Mouse (Mus musculus) CH12.LX (cell line): ENCODE measurements around the gene Hps4. TPM values are rescaled to one million over a fixed set of nuclear protein-coding genes. Genes with fewer than 3 reads are reported as not detected.

Source experiments
- DNase-seq: peaks from one replicate; pipeline ENCODE4 v3.0.0-alpha.2; 2013; ENCODE audit errors: extremely low read depth
- H3K27ac ChIP-seq: 2 replicates; pipeline ENCODE4 v1.5.1; 2012; ENCODE audit warnings: low read depth, mild to moderate bottlenecking, control low read depth, moderate library complexity; ENCODE audit not compliant: insufficient read depth
- H3K27me3 ChIP-seq: replicated peaks from 2 replicates; pipeline ENCODE3; 2012; ENCODE audit warnings: inconsistent platforms
- H3K36me3 ChIP-seq, 2 experiments: replicated peaks in 1 of 2; 2 replicates each; pipeline versions ENCODE3 to v1.6.1; 2012; ENCODE audit warnings: inconsistent platforms in 1 of 2, low read length in 1 of 2, mild to moderate bottlenecking in 1 of 2, mixed read lengths in 1 of 2, moderate library complexity in 1 of 2; ENCODE audit not compliant: control insufficient read depth in 1 of 2, insufficient read depth in 1 of 2
- H3K4me1 ChIP-seq, 2 experiments: 2 replicates each; pipeline ENCODE4 v1.6.1; 2012; ENCODE audit warnings: inconsistent platforms in 1 of 2, moderate library complexity in 1 of 2; ENCODE audit not compliant: insufficient read depth in 2 of 2, control insufficient read depth in 1 of 2
- H3K4me2 ChIP-seq: 2 replicates; pipeline ENCODE4 v1.6.1; 2012; ENCODE audit warnings: low read depth, mild to moderate bottlenecking, control low read depth; ENCODE audit not compliant: poor library complexity, insufficient read depth, severe bottlenecking
- H3K4me3 ChIP-seq, 3 experiments: fragments of 150-350 bp in 1 of 3; sonication (generic) in 1 of 3; replicated peaks in 1 of 3; 2 replicates each; pipeline versions ENCODE3 to v1.5.1; 2011 to 2012; ENCODE audit warnings: low read depth in 2 of 3, low read length in 2 of 3, mild to moderate bottlenecking in 2 of 3, moderate library complexity in 2 of 3, control low read depth in 1 of 3, improper control_type of control experiment in 1 of 3, inconsistent platforms in 1 of 3, mixed read lengths in 1 of 3; ENCODE audit not compliant: poor library complexity in 1 of 3
- H3K79me2 ChIP-seq: replicated peaks from 2 replicates; pipeline ENCODE4 v1.6.1; 2012; ENCODE audit warnings: mild to moderate bottlenecking, moderate library complexity; ENCODE audit not compliant: control insufficient read depth, poor library complexity, insufficient read depth, severe bottlenecking; ENCODE audit errors: extremely low read depth
- H3K9ac ChIP-seq: 2 replicates; pipeline ENCODE4 v1.6.1; 2012; ENCODE audit warnings: low read depth, mild to moderate bottlenecking, control low read depth, moderate library complexity; ENCODE audit not compliant: insufficient read depth
- H3K9me3 ChIP-seq: replicated peaks from 2 replicates; pipeline ENCODE3; 2012; ENCODE audit warnings: low read length, inconsistent platforms, mixed read lengths
- BHLHE40 ChIP-seq: IDR thresholded peaks from 2 replicates; pipeline ENCODE4 v1.6.1; 2011; ENCODE audit warnings: mild to moderate bottlenecking, low read depth, low read length, improper control_type of control experiment
- CHD1 ChIP-seq: IDR thresholded peaks from 2 replicates; pipeline ENCODE4 v1.6.1; 2012; ENCODE audit warnings: low read depth, low read length, improper control_type of control experiment, inconsistent platforms
- CHD2 ChIP-seq: IDR thresholded peaks from 2 replicates; pipeline ENCODE4 v1.6.1; 2011; ENCODE audit warnings: low read length, improper control_type of control experiment
- CTCF ChIP-seq, 2 experiments: IDR thresholded peaks in 1 of 2; conservative IDR thresholded peaks in 1 of 2; 2 replicates each; pipeline ENCODE4 v1.5.1; 2011 to 2012; ENCODE audit warnings: low read depth in 2 of 2, low read length in 2 of 2, improper control_type of control experiment in 1 of 2, inconsistent platforms in 1 of 2, mild to moderate bottlenecking in 1 of 2, moderate library complexity in 1 of 2
- E2F4 ChIP-seq: IDR thresholded peaks from 2 replicates; pipeline ENCODE4 v1.6.1; 2011; ENCODE audit warnings: low read depth, low read length, improper control_type of control experiment; ENCODE audit not compliant: insufficient replicate concordance
- ELF1 ChIP-seq: IDR thresholded peaks from 2 replicates; pipeline ENCODE4 v1.6.1; 2014; ENCODE audit warnings: low read depth, mild to moderate bottlenecking, inconsistent platforms, low read length, improper control_type of control experiment
- EP300 ChIP-seq: IDR thresholded peaks from 2 replicates; pipeline ENCODE4 v1.6.1; 2011; ENCODE audit warnings: low read length, improper control_type of control experiment
- ETS1 ChIP-seq: conservative IDR thresholded peaks from 2 replicates; pipeline ENCODE4 v1.6.1; 2012; ENCODE audit warnings: low read depth, mild to moderate bottlenecking, inconsistent platforms, low read length, improper control_type of control experiment, moderate library complexity
- GABPA ChIP-seq: IDR thresholded peaks from 2 replicates; pipeline ENCODE4 v1.6.1; 2012; ENCODE audit warnings: low read depth, low read length, improper control_type of control experiment, inconsistent platforms; ENCODE audit not compliant: insufficient replicate concordance
- HCFC1 ChIP-seq: IDR thresholded peaks from 2 replicates; pipeline ENCODE4 v1.6.1; 2012; ENCODE audit warnings: low read depth, mild to moderate bottlenecking, inconsistent platforms, low read length, improper control_type of control experiment
- IRF4 ChIP-seq: IDR thresholded peaks from 2 replicates; pipeline ENCODE4 v1.6.1; 2014; ENCODE audit warnings: low read depth, mild to moderate bottlenecking, inconsistent platforms, low read length, improper control_type of control experiment
- JUN ChIP-seq: IDR thresholded peaks from 2 replicates; pipeline ENCODE4 v1.6.1; 2011; ENCODE audit warnings: low read depth, mild to moderate bottlenecking, low read length, improper control_type of control experiment, moderate library complexity; ENCODE audit not compliant: insufficient read depth
- JUND ChIP-seq: conservative IDR thresholded peaks from 2 replicates; pipeline ENCODE4 v1.6.1; 2011; ENCODE audit warnings: low read depth, low read length, improper control_type of control experiment
- KAT2A ChIP-seq: IDR thresholded peaks from 2 replicates; pipeline ENCODE4 v1.6.1; 2012; ENCODE audit warnings: low read length, improper control_type of control experiment, inconsistent platforms; ENCODE audit not compliant: insufficient replicate concordance
- MAFK ChIP-seq: IDR thresholded peaks from 2 replicates; pipeline ENCODE4 v1.6.1; 2011; ENCODE audit warnings: low read length, improper control_type of control experiment; ENCODE audit not compliant: insufficient replicate concordance
- MAX ChIP-seq: IDR thresholded peaks from 2 replicates; pipeline ENCODE4 v1.6.1; 2011; ENCODE audit warnings: low read length, improper control_type of control experiment
- MAZ ChIP-seq: IDR thresholded peaks from 2 replicates; pipeline ENCODE4 v1.6.1; 2012; ENCODE audit warnings: low read depth, mild to moderate bottlenecking, inconsistent platforms, low read length, improper control_type of control experiment, moderate library complexity
- MEF2A ChIP-seq: IDR thresholded peaks from 2 replicates; pipeline ENCODE4 v1.6.1; 2014; ENCODE audit warnings: low read depth, mild to moderate bottlenecking, inconsistent platforms, low read length, improper control_type of control experiment, borderline replicate concordance
- MXI1 ChIP-seq: IDR thresholded peaks from 2 replicates; pipeline ENCODE4 v1.6.1; 2011; ENCODE audit warnings: mild to moderate bottlenecking, low read depth, low read length, improper control_type of control experiment
- MYC ChIP-seq: IDR thresholded peaks from 2 replicates; pipeline ENCODE4 v1.6.1; 2011; ENCODE audit warnings: low read depth, mild to moderate bottlenecking, improper control_type of control experiment, low read length
- NELFE ChIP-seq: IDR thresholded peaks from 2 replicates; pipeline ENCODE4 v1.6.1; 2011; ENCODE audit warnings: low read depth, low read length, improper control_type of control experiment
- NRF1 ChIP-seq: IDR thresholded peaks from 2 replicates; pipeline ENCODE4 v1.6.1; 2014; ENCODE audit warnings: low read depth, mild to moderate bottlenecking, inconsistent platforms, low read length, improper control_type of control experiment, moderate library complexity
- PAX5 ChIP-seq: IDR thresholded peaks from 2 replicates; pipeline ENCODE4 v1.6.1; 2012; ENCODE audit warnings: low read length, inconsistent platforms, mixed read lengths
- POLR2A ChIP-seq: IDR thresholded peaks from 2 replicates; pipeline ENCODE4 v1.6.1; 2011; ENCODE audit warnings: low read depth, mild to moderate bottlenecking, improper control_type of control experiment, low read length
- POLR2AphosphoS2 ChIP-seq: IDR thresholded peaks from 2 replicates; pipeline ENCODE4 v1.6.1; 2011; ENCODE audit warnings: low read depth, low read length, improper control_type of control experiment
- RAD21 ChIP-seq: IDR thresholded peaks from 2 replicates; pipeline ENCODE4 v1.6.1; 2011; ENCODE audit warnings: low read depth, mild to moderate bottlenecking, low read length, improper control_type of control experiment, moderate library complexity
- RCOR1 ChIP-seq: conservative IDR thresholded peaks from 2 replicates; pipeline ENCODE4 v1.6.1; 2012; ENCODE audit warnings: low read depth, mild to moderate bottlenecking, inconsistent platforms, low read length, improper control_type of control experiment
- SIN3A ChIP-seq: IDR thresholded peaks from 2 replicates; pipeline ENCODE4 v1.6.1; 2012; ENCODE audit warnings: low read length, improper control_type of control experiment, inconsistent platforms
- SMC3 ChIP-seq: IDR thresholded peaks from 2 replicates; pipeline ENCODE4 v1.6.1; 2011; ENCODE audit warnings: low read depth, low read length, improper control_type of control experiment
- TBP ChIP-seq: conservative IDR thresholded peaks from 2 replicates; pipeline ENCODE4 v1.6.1; 2011; ENCODE audit warnings: low read depth, low read length, improper control_type of control experiment
- TCF12 ChIP-seq: IDR thresholded peaks from 2 replicates; pipeline ENCODE4 v1.6.1; 2014; ENCODE audit warnings: low read depth, mild to moderate bottlenecking, inconsistent platforms, low read length, improper control_type of control experiment
- UBTF ChIP-seq: IDR thresholded peaks from 2 replicates; pipeline ENCODE4 v1.6.1; 2012; ENCODE audit warnings: low read depth, mild to moderate bottlenecking, inconsistent platforms, low read length, improper control_type of control experiment, moderate library complexity
- USF1 ChIP-seq: IDR thresholded peaks from 2 replicates; pipeline ENCODE4 v1.6.1; 2014; ENCODE audit warnings: low read depth, mild to moderate bottlenecking, inconsistent platforms, low read length, improper control_type of control experiment
- USF2 ChIP-seq: conservative IDR thresholded peaks from 2 replicates; pipeline ENCODE4 v1.6.1; 2011; ENCODE audit warnings: low read depth, low read length, improper control_type of control experiment
- ZC3H11A ChIP-seq: IDR thresholded peaks from 2 replicates; pipeline ENCODE4 v1.6.1; 2012; ENCODE audit warnings: low read depth, mild to moderate bottlenecking, inconsistent platforms, low read length, improper control_type of control experiment
- ZKSCAN1 ChIP-seq: IDR thresholded peaks from 2 replicates; pipeline ENCODE4 v1.6.1; 2012; ENCODE audit warnings: low read depth, inconsistent platforms, low read length, improper control_type of control experiment, borderline replicate concordance
- ZMIZ1 ChIP-seq: IDR thresholded peaks from 2 replicates; pipeline ENCODE4 v1.6.1; 2012; ENCODE audit warnings: low read depth, mild to moderate bottlenecking, inconsistent platforms, low read length, improper control_type of control experiment
- ZNF384 ChIP-seq: IDR thresholded peaks from 2 replicates; pipeline ENCODE4 v1.6.1; 2012; ENCODE audit warnings: low read depth, low read length, improper control_type of control experiment, inconsistent platforms
- dilution Hi-C: fragments of 300-500 bp; cut with MboI; formaldehyde crosslinking; loops from 2 replicates; pipeline ENCODE4 v1.14.3; 2020; ENCODE audit warnings: low sequenced_read_pairs; ENCODE audit not compliant: extremely low pct_unique_long_range_greater_than_20kb, extremely low pct_ligation_motif_present
- in situ Hi-C: fragments of 300-500 bp; cut with MboI; formaldehyde crosslinking; loops from 3 replicates; pipeline ENCODE4 v1.14.3; 2019; ENCODE audit warnings: low sequenced_read_pairs, low pct_ligation_motif_present, low pct_unique_long_range_greater_than_20kb, mixed read lengths
- polyA plus RNA-seq: library from polyadenylated mRNA; unstranded; fragments of >175 nt; gene quantifications from 2 replicates; pipeline ENCODE4 v1.2.1, GENCODE M21; 2012; ENCODE audit warnings: low read depth; ENCODE audit not compliant: insufficient read length
- total RNA-seq, 2 experiments: library from RNA; depleted of rRNA; stranded (reverse); fragments of 300-350 nt in 1 of 2; fragments of >200 nt in 1 of 2; gene quantifications; 2 replicates each; pipeline ENCODE4 v1.2.3; 2012 to 2014

Hps4 gene
- total RNA-seq (2012; rRNA removed): 22.5 and 23.0 TPM in 2 replicates
- total RNA-seq (2014; rRNA removed): 9.5 and 10.0 TPM in 2 replicates
- 13.9 and 18.3 TPM in 2 replicates for polyA plus RNA-seq

DNA sequence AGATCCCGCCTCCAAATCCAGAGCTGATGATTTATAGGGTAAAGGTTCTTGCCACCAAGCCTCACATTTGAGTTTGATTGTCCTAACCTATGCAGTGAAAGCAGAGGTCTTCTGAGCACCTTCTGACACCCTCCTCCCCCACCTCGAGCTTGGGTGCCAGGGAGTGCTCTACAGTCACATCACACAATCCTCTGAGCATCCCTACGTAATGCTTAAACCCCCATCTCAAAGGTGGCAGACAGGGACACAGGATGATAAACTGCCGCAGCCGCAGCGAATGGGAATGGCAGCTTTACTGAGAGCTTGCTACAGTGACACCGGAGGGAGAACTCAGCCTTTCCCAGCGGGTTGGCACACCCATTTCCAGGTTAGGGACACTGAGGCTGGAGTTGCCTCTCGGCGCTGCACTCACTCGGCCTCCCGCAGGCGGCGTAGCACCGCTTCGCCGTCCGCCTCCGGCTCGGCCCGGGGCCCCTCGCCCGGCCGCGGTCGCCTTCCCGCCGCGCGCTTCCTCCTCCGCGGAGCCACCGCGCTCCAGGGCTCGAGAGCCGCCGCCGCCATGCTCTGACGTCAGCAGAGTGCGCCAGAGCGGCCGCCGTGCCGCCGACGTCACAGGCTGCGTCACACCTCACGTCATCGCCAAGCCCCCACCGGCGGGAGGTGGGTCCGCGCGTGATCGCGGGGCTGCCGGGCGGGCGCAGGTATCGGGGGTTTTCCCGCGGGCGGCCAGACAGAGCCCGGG lies at the start of gene Hps4, which contains the start of gene Srrd:
Gene Hps4 (plus strand): TSS at position 621 of the 742 bp plus-strand sequence.
Gene Srrd (minus strand): TSS at position 578 of the 742 bp plus-strand sequence.
- Histone ChIP-seq H3K36me3 (peaks cover 23 to 62% of the 10 kb centered on the region in 2 experiments), H3K4me1 (peaks cover 4 to 42% of the 10 kb centered on the region in 2 experiments; a peak in 2 of 4 replicates), H3K9ac (peak within 1 kb of the TSS; percentile 88), H3K9me3 (no peaks in the 10 kb centered on the region), H3K27ac (no peak within 1 kb of the TSS), H3K4me3 (peak within 1 kb of the TSS; percentile 98 to 100 (median 99)), H3K79me2 (peaks cover 7% of the 10 kb centered on the region), H3K27me3 (no peaks in the 10 kb centered on the region), H3K4me2 (peak within 1 kb of the TSS; percentile 74)
- peak; percentile 71 for DNase-seq
- TF ChIP-seq NELFE: peak; percentile 72
- TF ChIP-seq MXI1: peak; percentile 54; the same call in 1 of the 2 replicates
- no peak for TF ChIP-seq ZC3H11A
- TF ChIP-seq E2F4: no peak
- no peak for TF ChIP-seq SMC3
- TF ChIP-seq MAX: no peak; the same call in 1 of the 2 replicates
- TF ChIP-seq CTCF (conservative IDR thresholded peaks at IDR 0.05 in 1 of 2, IDR thresholded peaks at IDR 0.05 in 1 of 2; ENCODE audit: low read depth in 2 of 2, low read length in 2 of 2): no peak
- TF ChIP-seq NRF1: peak; percentile 61
- peak; percentile 81 for TF ChIP-seq SIN3A
- no peak for TF ChIP-seq USF1
- TF ChIP-seq MAFK: no peak
- TF ChIP-seq IRF4: peak; percentile 60; the same call in 1 of the 2 replicates
- no peak for TF ChIP-seq CHD1
- no peak for TF ChIP-seq RAD21
- TF ChIP-seq PAX5: no peak
- peak; percentile 99 for TF ChIP-seq GABPA
- TF ChIP-seq RCOR1: no peak
- TF ChIP-seq JUN: no peak
- no peak for TF ChIP-seq JUND
- TF ChIP-seq POLR2AphosphoS2: no peak
- peak; percentile 70; the same call in 1 of the 2 replicates for TF ChIP-seq TCF12
- peak; percentile 83 for TF ChIP-seq HCFC1
- peak; percentile 36 for TF ChIP-seq ETS1
- TF ChIP-seq TBP: no peak
- no peak for TF ChIP-seq ZNF384
- peak; percentile 69 for TF ChIP-seq POLR2A
- no peak for TF ChIP-seq EP300
- TF ChIP-seq MYC: no peak
- peak; percentile 81 for TF ChIP-seq MAZ
- TF ChIP-seq ZMIZ1: peak; percentile 58
- TF ChIP-seq CHD2: no peak
- TF ChIP-seq MEF2A: peak; percentile 68
- TF ChIP-seq ZKSCAN1: no peak
- TF ChIP-seq KAT2A: peak; percentile 16; the same call in 1 of the 2 replicates
- TF ChIP-seq UBTF: no peak
- peak; percentile 73 for TF ChIP-seq ELF1
- TF ChIP-seq USF2: no peak
- TF ChIP-seq BHLHE40: peak; percentile 76
- dilution Hi-C loops (no loop called here), in situ Hi-C loops (no loop called here)
